Mouse (Mus musculus) bone marrow macrophage, adult 2 months (primary cell): ENCODE measurements around the gene Slc37a3.

ENCODE experiments used
- CTCF ChIP-seq: IDR thresholded peaks from 2 replicates; pipeline ENCODE4 v1.5.1; 2012; ENCODE audit warnings: low read depth, mild to moderate bottlenecking, low read length, moderate library complexity
- POLR2A ChIP-seq: IDR thresholded peaks from 2 replicates; pipeline ENCODE4 v1.6.1; 2012; ENCODE audit warnings: mild to moderate bottlenecking, low read depth, low read length, borderline replicate concordance

DNA sequence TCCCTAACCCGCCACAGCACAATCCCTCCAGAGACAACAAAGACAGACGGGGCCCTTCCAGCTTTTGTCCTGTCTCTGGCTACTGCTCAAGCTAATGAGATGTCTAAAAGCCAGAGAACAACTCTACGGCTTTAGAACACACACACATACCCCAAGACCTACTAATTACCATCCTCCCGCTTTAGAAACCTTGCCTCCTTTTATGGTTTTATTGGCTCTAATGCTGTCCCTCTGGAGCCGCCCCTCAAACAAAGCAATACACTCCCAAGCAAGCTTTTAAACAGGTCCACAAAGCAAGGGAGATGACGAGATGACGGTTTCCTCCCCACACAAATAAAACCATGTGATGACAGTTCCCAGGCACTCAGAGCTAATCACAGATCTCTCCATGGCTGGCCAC is 32.0 kb downstream of the Slc37a3 start:
- TF ChIP-seq CTCF, result no peak
- TF ChIP-seq POLR2A, result no peak
